Mouse (Mus musculus): ENCODE results near the gene Kcnk13. TPM values are rescaled to one million over a fixed set of nuclear protein-coding genes. Genes with fewer than 3 reads are reported as not detected.

Gene Kcnk13
- under 1 TPM; 0.50 to 0.63 TPM for total RNA-seq (2021)
- long read RNA-seq, experiment 1, partial matches to known transcripts, result 1 of 1 reads
- long read RNA-seq, experiment 1, other reads (novel, unspliced or antisense), result 0 of 1 reads
- long read RNA-seq, experiment 2, partial matches to known transcripts, result 2 of 2 reads
- long read RNA-seq, experiment 2, other reads (novel, unspliced or antisense), result 0 of 2 reads

DNA sequence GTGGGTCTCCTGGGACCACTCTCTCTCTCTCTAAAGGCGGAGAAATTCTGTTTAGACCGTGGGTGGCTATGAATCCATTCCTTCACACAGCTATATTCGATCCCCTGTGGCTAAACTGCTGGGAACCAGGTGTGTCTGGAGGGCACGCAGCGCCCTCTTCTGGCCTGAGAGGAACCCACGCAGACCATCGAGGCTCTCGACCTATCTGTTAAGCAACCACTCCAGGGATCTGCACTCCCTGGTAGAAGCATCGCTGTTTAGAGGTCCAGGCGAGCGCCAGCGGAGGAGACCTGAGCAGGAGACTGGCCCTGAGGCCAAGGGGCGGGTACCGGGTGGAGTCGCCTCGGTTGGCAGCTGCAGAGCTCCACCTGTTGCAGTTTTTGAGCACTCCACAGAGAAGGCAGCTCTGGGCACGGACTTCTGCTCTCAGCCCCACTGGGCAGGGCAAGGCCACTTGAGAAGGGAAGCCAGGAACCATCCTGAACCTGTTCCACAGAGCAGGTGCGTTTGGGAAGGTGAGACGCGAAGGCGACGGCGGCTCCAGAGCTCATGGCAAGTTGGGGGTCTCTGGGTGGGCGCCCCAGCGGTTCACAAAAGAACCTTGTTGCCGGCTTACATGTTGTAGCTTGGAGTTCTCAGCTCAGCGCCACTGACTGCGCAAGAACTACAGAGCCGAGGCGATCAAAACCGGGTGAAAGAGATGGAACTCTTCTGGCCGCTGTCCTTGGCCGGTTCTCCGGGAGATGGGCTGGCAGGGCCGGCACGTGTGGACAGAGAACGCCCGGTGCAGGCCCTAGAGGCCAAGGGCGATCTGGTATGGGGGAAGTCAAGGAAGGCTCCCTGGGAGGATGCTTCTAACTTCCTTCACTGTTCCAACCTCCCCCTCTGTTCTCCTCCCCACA lies at the start of gene Kcnk13:
Gene Kcnk13, plus strand, starts transcription at position 199 of the 902 bp plus-strand sequence.
- intact Hi-C loops (cut with DNase I), result loop anchor here (2.0 to 5.0 kb wide), 3 partner anchors 62 to 882 kb away; no protein-coding TSS in a partner anchor
- DNase-seq, result peak; percentile 69 to 73

DNA sequence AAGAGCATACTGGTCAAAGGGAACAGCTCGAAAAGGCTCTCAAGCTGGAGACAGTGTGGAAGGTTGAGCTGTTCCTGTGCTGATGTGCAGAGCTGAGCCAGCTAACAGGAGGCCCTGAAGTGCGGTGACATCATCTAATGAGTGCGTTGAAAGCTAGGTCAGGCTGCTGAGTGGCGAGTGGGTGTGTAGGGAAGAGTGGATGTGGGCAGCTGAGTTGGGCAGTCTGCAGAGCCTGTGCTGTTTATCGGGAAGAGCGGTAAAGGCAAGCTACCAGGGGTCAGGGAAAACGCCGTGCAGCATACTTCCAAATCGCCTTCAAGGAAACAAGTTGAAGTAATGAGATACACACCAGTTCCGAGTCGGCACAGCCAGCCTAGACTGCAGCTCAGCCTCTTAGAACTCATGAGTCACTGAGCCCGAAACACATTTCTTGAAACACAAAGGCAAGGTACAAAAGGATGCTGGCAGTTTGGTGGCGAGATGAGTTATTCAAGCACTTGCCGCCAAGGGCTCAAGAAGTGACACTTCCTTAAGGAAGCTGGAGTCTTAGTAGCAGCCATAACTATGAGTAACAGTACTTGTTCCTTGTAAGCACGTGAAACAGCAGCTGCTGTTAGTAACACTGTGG lies 46.4 kb upstream of the Kcnk13 start:
- no peak for DNase-seq
- intact Hi-C loops (cut with DNase I), result no loop called here

DNA sequence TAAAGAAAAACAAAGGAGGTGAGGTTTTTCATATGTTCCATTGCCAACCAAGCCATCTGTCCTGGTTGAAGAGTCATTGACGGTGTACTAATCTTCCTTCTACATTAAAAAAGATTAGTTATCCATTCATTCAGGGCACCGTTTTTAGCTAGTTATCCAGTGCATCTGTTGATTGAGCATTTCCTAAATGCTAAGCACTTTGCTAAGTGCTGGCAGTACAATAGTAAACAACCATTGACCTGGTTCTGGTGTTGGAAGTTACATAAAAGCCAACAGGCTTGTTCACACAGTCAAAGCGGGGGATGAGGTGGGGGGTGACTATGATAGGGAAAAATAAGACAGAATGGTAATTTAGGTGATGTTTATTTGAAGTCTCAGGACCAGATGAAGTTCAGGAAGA lies 44.7 kb upstream of the Kcnk13 start:
- intact Hi-C loops (cut with DNase I), result no loop called here
- DNase-seq, result no peak

DNA sequence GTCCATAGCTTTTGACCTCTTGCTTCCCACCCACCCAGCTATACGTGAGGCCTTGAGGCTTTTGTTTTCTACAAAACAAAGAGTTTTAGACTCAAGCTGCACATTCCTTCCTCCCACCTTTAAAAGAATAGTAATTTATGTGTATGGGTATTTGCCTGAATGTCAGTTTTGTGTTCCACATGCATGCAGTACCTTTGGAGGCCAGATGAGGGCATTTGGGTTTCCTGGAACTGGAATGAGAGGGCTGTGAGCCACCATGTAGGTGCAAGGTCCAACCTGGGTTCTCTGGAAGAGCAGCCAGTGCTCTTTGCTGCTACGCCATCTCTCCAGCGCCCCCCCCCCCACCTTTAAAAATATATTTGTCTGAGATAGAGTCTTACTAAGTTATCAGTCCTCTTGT lies 43.3 kb upstream of the Kcnk13 start:
- no peak for DNase-seq
- intact Hi-C loops (cut with DNase I), result no loop called here

DNA sequence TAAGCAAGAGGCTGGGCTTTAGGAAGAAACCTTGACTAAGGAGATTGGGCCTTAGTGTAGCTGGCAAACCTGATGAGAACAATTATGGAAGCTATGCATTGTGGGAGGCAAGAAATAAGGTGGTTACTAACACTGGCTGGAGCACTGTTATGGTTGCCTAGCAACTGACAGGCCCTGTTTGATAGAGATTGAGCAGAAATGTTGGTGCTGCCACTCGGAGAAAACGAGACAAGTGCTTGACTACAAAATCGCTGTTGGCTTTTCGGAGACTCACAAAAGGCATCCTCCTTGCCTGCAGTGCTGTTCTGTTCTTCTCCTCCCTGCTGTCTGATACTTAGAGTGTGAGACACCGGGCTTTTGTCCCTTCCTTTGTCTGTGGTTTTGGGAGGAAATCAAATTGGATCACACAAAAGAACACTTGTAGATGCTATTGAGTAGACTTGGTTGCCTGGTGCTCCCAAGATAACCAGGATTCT lies 41.1 kb upstream of the Kcnk13 start:
- intact Hi-C loops (cut with DNase I), result no loop called here

DNA sequence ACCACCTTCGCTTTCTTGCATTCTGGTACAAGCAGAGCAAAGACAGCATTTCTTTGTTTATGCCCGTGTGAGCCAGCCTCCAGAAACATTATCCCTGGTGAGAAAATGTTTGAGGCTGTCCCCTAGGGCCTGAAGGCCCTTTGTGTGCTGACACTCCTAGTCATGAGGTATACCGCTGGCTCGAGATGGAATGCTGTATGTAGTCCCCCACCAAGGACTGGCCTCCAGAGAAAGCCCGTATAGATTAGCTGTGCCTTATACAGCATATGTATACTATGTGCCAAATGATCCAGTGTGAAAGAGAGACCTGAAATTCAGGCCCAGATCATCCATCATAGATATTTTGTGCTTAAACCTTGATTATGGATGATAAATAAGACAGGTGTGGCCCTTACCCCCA lies 40.6 kb upstream of the Kcnk13 start:
- no peak for DNase-seq

More for the DNA sequence above, 41.1 kb upstream of the Kcnk13 start:
- no peak for DNase-seq

DNA sequence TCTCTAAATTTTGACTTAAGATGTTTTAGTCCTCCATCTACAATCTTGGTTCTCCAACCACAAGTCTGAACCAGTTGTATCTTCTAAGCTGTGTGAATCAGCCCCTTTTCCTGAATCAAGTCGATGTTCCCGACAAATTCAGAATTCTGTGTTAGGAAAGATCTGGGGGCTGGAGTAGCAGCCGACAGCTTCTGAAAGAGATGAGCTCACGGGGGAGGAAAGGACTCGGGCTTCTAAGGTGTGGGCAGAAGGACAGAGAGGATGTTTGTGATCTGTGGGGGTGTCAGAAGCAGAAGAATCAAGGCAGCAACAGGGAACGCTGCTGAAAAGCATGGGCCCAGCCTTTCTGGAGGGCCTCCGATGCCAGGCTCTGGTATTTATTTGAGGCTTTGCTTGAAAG lies 36.0 kb upstream of the Kcnk13 start:
- intact Hi-C loops (cut with DNase I), result no loop called here
- no peak for DNase-seq

More for the DNA sequence above, 40.6 kb upstream of the Kcnk13 start:
- intact Hi-C loops (cut with DNase I), result no loop called here

DNA sequence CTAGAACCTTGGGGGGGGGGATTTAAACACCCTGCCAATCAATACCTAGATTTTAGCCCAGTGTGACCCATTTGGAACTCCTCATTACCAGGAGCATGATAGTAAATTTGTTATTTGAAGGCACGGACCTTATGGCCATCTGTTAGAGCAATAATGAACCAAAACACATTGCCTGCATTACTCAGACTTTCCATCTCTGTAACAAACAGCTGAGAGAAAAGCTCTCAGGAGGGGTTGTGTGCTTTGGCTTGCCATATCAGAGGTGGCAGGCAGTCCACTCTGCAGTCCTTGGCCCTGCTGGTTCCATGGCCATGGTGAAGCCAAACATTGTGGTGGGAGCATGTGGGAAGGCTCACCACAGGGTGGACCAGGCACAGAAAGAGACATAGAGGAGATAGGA lies 35.1 kb upstream of the Kcnk13 start:
- DNase-seq, result no peak
- intact Hi-C loops (cut with DNase I), result no loop called here

DNA sequence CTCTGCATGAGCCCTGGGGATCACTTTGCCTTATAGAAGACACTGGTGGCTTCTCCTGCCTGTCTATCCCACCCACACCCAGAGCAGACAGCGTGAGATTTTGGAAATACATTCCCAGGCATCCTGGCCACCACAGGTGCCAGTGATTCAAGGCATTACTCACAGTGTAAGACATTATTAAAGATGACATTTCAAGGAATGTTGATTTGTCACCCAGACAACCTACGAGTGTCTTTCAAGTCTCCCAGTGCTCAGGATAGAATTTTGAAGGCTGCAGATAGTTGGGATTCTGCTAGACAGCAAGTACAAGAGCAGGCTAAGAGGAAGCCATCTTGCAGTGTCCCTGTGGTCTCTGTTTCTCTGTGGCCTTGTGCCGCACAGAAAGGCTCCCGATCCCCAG lies 32.1 kb upstream of the Kcnk13 start:
- intact Hi-C loops (cut with DNase I), result no loop called here
- no peak for DNase-seq

DNA sequence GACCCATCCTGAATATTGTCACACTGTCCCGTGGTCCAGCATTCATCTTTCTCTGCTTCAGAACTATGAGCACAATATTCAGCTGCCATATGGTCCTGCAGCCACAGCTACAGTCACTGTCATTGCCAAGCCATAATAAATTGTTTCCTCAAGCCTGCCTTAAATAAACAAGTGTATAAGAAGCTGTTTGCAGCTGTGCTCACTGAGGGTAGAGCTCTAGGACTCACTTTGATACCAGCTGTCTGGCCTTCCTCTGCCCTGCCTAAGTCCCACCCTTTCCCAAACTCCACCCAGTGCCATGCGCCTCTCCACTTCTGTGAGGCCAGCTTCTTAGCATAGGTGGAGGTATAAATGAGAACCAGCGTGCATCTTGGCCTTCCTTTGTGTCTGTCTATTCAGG lies 30.7 kb upstream of the Kcnk13 start:
- intact Hi-C loops (cut with DNase I), result no loop called here

DNA sequence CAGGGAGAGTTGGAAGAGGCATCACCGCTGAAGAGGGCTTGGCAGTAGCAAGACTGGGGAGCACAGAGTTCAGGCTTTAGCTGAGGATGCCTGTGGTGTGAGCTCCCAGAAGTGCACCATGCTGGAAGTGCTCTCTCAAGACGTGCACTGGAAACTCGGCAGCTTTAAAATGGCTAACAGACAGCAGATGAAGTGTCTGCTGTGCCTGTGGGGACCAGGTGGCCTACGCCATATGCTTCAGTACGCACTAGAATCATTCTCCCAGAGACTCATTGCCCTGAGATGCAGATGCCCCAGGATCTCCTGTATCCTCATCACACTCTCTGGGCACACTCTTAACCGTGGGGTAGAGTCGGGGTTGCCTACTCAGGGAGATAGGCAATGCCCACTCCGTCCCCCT lies 28.9 kb upstream of the Kcnk13 start:
- DNase-seq, result no peak
- intact Hi-C loops (cut with DNase I), result no loop called here

More for the DNA sequence above, 30.7 kb upstream of the Kcnk13 start:
- DNase-seq, result no peak

DNA sequence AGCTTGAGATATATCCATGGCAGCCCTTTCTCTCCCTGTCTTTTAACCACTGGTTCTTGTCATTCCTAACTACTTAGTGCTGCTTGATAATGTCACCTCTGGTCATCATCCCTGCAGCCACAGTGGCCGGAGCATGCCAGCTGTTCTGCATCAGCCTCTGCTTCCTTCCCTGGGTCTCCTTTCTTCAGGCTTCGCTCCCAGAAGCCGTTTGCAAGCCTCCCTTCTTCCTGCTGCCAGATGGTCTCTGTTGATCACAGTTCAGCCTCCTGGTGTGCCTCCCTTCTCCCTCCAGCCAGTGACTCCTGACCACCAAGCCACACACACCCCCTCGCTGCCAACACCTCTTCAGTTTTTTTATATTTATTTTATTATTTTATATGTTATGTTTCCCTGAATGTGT lies 25.8 kb upstream of the Kcnk13 start:
- peak; percentile 35 to 47 for DNase-seq
- intact Hi-C loops (cut with DNase I), result no loop called here

DNA sequence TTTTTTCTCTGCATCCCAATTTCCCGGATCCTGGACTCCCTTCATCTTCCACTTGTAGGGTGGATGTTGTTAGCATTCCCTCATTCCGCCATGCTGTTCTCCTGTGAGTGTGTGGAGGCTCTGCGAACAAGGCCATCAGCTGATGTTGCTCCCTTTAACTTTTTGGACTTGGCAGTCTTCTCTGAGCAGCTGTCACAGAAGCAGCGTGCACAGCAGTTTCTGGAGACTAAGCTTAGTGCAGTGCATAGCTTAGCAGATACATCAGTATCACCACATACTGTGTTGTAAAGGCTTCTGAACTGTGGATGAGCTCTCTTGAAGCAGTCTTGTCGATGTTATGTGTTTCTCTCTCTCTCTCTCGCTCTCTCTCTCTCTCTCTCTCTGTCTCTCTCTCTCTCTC lies 25.1 kb upstream of the Kcnk13 start:
- intact Hi-C loops (cut with DNase I), result no loop called here
- no peak for DNase-seq

DNA sequence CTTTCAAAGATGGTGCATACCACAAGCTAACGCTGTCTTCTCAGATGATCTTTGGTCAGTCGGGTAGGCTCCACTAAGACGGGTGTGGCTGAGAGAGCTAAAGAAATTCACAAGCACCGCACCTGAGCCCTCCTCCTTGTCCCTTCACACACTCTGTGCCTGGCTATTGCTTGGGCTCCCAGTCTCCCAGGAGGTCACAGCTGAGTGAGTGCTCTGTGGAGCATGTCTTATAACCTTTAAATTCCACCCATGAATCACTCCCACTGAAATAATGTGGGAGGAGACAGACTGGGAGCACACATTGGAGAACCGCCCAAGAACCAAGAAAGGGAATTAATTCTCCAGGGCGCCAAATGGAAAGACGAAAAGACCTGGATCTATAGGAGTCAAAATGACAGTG lies 23.6 kb upstream of the Kcnk13 start:
- intact Hi-C loops (cut with DNase I), result no loop called here
- no peak for DNase-seq

DNA sequence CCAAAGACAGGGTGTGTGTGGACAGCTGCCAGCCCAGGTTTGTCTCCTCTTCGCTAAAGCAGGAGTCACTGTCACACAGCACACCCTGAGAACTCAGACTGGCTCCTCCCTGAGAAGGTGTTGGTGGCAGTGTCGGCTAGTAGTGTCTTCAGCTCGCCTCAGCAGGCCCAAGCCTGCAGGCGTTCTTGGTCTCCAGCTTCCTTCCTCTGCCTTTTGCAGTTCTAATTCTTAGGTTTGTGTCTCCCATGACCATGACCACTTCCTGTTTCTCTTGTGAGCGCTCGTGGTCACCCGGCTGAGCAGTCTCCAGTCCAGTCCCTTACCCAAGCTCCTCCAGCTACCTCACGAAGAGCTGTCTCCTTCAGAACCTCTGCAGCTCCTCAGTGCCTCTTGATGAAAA lies 21.9 kb upstream of the Kcnk13 start:
- no peak for DNase-seq
- intact Hi-C loops (cut with DNase I), result no loop called here

DNA sequence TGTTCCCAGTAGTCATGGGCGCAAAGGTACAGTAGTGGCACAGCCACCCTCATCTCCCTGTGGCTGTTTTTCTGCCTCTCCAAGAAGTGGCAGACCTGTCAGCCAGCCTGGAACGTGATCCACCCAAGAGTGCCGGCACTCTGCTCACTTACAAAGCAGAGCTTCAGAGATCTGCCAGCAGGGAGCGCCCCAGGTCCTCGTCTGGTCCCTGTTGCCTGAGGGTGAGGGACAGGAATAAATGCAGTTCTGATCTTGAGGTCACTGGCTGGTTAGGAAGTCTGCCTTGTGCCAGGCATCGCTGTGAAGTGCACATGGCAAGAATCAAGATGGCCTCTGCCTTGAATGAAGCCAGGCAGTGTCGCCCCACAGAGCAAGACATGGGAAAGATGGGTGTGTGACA lies 11.4 kb upstream of the Kcnk13 start:
- peak; percentile 65 to 72 for DNase-seq
- intact Hi-C loops (cut with DNase I), result loop anchor here (1.0 kb wide), 1 partner anchor 153 kb away; no protein-coding TSS in a partner anchor

DNA sequence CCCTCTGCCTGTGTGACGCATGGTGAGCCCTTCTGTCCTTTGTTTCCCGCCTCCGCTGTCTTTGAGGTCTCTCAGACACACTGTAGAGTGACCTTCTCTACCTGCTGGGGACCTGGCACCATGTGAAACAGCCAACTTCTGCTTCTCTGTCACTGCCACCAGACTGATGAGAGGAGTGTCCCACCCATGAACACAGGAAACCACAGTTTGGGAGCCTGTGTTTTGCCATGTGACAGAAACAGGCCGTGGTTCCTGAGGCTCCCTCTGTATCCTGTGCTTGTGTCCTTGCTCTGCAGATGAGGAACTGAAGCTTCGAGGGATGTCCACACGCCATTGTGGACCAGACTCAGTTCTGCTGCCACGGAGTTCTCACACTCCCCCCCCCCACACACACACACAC lies 7.9 kb upstream of the Kcnk13 start:
- DNase-seq, result no peak
- intact Hi-C loops (cut with DNase I), result no loop called here

DNA sequence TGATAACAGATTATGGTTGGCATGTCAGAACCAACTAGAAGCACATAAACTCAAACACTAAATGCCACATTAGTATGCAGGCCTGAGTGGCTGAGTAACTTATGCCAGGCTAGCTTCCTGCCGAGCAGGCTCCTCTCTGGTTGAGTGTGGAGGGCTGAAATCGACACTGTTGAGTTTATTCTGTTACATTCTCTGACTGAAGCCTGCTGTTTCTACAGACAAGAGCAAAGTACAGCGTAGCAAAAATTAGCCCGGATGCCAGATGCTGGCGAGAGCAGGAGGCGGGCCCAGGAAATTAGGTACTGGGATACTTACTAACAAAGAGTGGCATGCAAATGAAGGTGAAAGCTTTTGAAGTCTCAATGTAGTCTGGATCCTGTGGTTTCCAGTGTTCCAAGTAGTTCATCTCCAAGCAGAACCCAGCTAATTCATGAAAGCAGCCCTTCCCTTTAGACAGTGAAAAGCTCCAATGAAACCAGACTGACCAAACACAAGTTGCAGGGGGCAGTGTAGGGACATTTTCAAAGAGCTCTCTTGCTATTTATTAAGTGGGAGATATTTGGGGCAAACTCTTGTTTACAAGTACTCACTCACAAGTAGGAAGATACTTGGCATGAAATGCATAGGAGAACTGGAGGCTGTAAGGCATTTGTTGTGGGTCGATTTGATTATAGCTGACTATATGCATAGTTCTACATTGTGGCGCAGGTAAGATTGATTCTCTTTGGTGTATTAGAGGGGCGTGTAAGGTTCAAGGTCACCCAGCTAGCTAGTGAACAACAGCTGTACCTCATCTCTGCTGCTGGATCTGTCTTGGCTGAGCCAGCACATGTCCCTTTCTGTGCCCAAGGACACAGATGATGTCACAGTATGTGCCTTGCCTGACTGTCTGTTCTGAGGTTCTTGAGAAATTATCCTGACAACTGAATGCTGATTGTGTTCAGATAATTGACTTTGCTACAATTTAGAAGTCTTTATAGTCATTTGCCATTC lies 5.9 kb upstream of the Kcnk13 start:
- intact Hi-C loops (cut with DNase I), result no loop called here
- DNase-seq, result no peak

DNA sequence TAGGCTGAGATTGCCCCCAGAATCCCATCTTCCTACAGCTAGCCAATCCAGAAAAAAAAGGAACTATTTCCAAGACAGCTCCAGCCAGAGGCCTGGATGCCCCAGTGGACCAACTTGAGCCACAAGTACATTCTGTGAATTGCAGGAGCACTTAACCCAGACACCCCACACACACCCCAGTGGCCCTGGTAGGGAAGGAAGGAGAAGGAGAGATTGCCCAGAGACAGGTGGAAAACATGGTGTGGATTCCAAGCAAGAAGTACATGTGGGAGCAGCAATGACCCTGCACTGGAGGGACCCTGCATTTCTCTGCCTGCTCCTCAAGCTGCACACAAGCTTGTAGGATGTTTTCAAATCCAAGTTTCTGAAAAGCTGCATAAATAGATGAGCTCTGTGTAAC lies 5.0 kb upstream of the Kcnk13 start:
- DNase-seq, result no peak
- intact Hi-C loops (cut with DNase I), result no loop called here

DNA sequence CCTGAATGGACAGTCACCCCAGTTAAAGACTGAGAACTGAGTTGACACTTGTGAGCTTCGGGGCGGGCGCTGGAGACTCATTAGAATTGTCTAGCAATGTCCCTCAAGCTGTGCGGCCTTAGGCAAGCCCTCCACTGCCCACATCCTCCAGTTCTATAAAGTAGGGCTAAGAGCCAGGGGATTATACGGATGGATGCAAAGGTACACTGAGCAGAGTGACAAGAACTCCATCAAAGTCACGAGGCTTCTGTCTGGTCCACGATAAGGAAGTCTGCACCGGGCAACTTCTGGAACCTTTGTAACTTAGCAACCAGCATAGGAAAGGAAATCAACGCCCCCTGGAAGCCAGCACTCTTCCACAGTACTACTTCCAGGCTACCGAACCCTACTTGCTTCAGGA lies 4.4 kb upstream of the Kcnk13 start:
- DNase-seq, result no peak
- intact Hi-C loops (cut with DNase I), result loop anchor here (5.0 kb wide), 1 partner anchor 58 kb away; no protein-coding TSS in a partner anchor

All from heart, postnatal 14 days (tissue).